Mouse (Mus musculus) embryonic fibroblast, embryonic 13.5 days (primary cell): ENCODE results near the gene Gm8369. TPM values are rescaled to one million over a fixed set of nuclear protein-coding genes. Genes with fewer than 3 reads are reported as not detected.
"Not testable (repeated sequence)": the region's sequence is repeated elsewhere in the genome, so short reads cannot be mapped to it uniquely, and the experiment has no call there.

ENCODE experiments used
- H3K27ac ChIP-seq: 2 replicates; pipeline ENCODE4 v1.5.1; 2012; ENCODE audit warnings: low read length, control low read depth, inconsistent platforms; ENCODE audit not compliant: insufficient read depth
- H3K4me1 ChIP-seq: 2 replicates; pipeline ENCODE4 v1.6.1; 2011; ENCODE audit warnings: low read length; ENCODE audit not compliant: control insufficient read depth, insufficient read depth
- H3K4me3 ChIP-seq: 2 replicates; pipeline ENCODE4 v1.5.1; 2011; ENCODE audit warnings: mild to moderate bottlenecking, control low read depth, low read length; ENCODE audit not compliant: insufficient read depth
- CTCF ChIP-seq: IDR thresholded peaks from 2 replicates; pipeline ENCODE4 v1.5.1; 2011; ENCODE audit warnings: mild to moderate bottlenecking, control low read depth, low read length, moderate library complexity, borderline replicate concordance; ENCODE audit not compliant: insufficient read depth
- POLR2A ChIP-seq: IDR thresholded peaks from 2 replicates; pipeline ENCODE4 v1.6.1; 2011; ENCODE audit warnings: low read depth, mild to moderate bottlenecking, control low read depth, low read length, moderate library complexity
- polyA plus RNA-seq: library from polyadenylated mRNA; stranded (reverse); fragments of >200 nt; gene quantifications from 2 replicates; pipeline ENCODE4 v1.2.4, GENCODE M21; 2011; ENCODE audit warnings: low read depth; ENCODE audit not compliant: missing spikeins, insufficient read length

The Gm8369 gene
- polyA plus RNA-seq, 1 experiment = not detected

DNA sequence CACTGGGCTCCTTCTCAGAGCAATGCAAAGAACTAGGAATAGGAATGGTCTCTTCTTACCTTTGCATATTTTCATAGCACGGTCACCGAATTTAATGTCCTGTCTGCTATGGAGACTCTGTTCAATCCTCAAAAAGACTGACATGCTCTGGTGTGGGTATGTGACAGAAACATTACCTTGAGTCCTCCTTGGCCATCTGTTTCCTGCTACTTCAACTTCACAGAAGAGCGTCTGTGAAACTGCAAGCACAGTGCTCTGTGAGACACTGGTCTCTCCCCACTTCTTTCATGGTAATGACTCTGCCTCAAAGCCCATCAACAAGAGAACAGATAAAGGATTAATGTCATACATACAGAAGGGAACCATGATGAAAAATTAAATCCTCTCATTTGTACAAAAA is 1.4 kb upstream of the Gm8369 start:
- no peak overlapping the region for H3K4me3 ChIP-seq
- H3K27ac ChIP-seq = no peak overlapping the region
- TF ChIP-seq POLR2A (no peak), CTCF (no peak)
- H3K4me1 ChIP-seq = no peaks in the 10 kb centered on the region

DNA sequence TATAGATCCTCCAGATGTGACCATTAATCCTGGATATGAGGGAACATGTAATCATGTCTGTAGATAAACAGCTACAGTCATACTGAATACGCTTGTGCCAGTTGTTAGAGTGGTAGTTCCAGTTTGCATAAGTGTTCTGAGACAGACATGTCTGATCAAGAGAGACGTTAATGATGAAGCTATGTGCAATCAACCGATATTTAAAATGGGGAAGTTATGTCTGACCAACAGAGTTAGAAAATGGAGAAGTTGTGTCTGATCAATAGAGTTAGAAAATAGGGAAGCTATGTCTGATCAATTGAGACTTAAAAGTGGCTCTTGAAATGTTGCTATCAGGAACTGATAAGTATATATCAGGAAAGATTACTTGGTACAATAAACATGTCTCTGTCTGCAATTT is 472 bp upstream of the Gm8369 start:
- no peaks in the 10 kb centered on the region for H3K4me1 ChIP-seq
- no peak overlapping the region for H3K4me3 ChIP-seq
- no peak overlapping the region for H3K27ac ChIP-seq
- no peak for TF ChIP-seq POLR2A
- no peak for TF ChIP-seq CTCF

DNA sequence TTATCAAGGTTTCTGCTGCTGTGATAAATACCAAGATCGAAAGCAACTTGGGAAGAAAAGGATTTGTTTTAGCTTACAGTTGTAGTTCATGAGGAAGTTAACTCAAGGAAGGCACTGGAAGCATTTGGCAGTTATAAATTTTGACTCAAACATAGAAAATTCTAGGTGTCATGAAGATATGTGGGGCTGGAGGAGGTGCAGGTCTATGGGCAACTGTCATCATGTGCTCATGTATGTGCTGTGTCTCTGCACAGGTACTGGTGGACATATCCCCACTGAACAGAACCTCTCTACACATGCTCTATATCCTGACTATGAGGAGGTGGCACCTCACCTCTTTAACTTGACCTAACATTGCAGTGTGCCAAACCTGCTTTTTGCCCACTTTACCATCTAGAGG is 861 bp downstream of the Gm8369 start:
- H3K4me3 ChIP-seq = no peak overlapping the region
- TF ChIP-seq POLR2A (no peak), CTCF (no peak)
- no peaks in the 10 kb centered on the region for H3K4me1 ChIP-seq
- H3K27ac ChIP-seq = no peak overlapping the region

DNA sequence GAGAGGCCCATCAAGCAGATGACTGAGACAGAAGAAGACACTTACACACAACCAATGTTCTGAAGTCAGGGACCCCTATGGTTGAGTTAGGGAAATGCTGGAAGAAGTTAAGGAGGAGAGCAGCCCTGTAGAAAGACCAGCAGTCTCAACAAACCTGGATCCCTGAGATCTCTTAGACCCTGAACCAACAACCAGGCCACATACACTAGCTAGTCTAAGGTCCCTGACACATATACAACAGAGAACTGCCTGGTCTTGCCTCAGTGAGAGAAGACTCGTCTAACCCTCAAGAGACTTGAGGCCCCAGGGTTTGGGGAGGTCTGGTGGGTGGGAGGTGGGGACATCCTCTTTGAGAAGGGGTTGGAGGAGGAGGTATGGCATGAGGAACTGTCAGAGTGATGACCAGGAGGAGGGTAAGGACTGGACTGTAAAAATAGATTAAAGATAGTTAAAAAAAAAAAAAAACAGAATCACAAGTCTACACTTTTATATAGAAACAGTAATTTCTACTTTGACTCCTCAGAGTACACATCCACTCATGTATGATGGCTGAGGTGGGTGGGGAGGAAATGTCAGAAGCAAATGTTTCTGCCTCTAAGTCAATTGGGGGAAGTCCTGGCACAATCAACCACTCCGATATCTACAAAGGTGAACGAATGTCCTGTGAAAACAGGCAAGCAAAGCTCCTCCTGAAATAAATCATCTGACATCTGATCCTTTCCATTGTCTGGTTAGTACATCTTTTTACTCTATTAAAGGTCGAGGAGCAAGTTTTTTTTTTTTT is 5.9 kb downstream of the Gm8369 start:
- Histone ChIP-seq H3K4me3 (no peak overlapping the region), H3K27ac (no peak overlapping the region), H3K4me1 (no peaks in the 10 kb centered on the region)
- TF ChIP-seq POLR2A (no peak), CTCF (no peak)

DNA sequence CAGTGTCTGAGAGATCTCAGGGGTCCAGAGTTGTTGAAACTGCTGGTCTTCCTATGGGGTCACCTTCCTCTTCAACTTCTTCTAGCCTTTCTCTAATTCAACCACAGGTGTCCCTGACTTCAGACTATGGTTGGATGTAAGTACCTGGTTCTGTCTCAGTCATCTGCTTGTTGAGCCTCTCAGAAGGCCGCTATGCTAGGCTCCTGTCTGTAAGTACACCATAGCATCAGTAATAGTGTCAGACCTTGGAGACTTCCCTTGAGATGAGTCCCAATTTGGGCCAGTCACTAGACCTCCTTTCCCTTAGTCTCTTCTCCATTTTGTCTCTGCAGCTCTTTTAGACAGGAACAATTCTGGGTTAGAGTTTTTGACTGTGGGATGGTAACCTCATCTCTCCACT is 6.9 kb downstream of the Gm8369 start:
- TF ChIP-seq POLR2A (no peak), CTCF (no peak)
- Histone ChIP-seq H3K4me1 (no peaks in the 10 kb centered on the region), H3K27ac (no peak overlapping the region), H3K4me3 (no peak overlapping the region)

DNA sequence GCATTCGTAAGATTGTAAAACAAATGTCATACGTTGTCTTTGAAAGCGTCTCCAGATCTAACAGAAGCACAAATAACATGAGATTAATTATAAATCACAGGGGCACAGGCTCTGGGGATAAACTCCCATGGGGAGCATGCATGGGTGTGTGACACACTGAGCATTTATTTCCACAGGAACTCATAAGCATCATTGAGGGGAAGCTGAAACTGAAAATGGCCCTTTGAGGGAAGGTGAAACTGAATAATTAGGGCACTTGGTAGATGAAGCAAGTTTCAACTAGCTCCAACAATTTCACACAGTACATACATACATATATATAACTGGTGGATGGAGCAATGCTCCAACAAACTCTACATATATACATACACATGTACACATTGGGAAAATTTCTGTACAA is 8.8 kb downstream of the Gm8369 start:
- no peaks in the 10 kb centered on the region for H3K4me1 ChIP-seq
- H3K4me3 ChIP-seq = no peak overlapping the region
- H3K27ac ChIP-seq = no peak overlapping the region
- TF ChIP-seq POLR2A = no peak
- TF ChIP-seq CTCF = no peak

DNA sequence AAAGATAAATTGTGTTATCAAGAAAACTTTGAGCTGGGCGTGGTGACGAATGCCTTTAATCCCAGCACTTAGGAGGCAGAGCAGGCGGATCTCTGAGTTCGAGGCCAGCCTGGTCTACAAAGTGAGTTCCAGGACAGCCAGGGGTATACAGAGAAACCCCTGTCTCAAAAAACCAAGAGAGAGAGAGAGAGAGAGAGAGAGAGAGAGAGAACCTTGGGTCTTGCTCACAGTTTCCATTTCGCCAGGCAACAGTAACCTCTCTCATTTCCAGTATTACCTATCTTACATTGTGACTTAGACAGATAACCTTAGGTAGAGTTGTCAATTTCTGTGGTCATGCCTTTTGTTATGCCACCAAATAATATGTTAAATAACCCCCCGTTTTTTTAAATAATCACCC is 10.6 kb downstream of the Gm8369 start:
- TF ChIP-seq POLR2A = no peak
- TF ChIP-seq CTCF = no peak
- Histone ChIP-seq H3K4me1 (no peaks in the 10 kb centered on the region), H3K4me3 (no peak overlapping the region), H3K27ac (no peak overlapping the region)

DNA sequence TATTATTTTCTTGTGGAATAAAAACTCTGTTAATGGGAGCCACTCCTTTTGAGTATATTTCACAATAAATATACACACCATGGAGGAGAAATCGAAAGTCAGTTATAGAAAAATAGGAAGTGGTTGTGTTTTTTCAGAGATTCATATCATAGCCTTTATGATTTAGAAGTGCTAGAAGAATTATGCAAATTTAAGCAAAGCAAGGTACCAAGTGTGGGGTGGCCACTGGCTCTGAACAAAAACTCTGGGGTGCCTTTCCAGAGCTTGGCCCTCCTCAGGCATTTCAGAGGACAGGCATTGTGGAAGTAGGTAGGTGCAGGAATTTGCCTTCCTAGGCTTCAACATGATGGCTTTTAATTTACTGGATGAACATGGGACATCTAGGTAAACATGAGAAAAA is 11.6 kb downstream of the Gm8369 start:
- not testable (repeated sequence) for H3K4me3 ChIP-seq, H3K27ac ChIP-seq

DNA sequence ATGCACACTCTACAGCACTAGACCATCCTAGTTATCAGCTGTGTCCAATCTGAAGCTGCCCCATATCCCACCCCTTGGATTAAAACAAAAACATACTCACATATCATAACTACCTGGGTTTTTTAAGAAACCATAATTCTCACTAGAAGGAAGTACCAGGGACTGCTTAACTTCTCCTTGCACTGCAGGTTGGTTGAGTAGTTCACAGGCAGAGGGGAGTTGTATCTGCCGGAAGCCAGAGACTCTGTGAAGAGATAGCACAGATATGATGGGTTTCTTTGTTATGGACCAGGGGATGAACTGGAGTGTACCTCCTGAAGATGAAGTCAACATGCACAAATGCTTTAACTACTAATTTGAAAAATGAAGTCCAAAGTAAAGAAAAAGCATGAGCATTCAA is 15.1 kb downstream of the Gm8369 start:
- TF ChIP-seq CTCF (no peak), POLR2A (no peak)
- H3K27ac ChIP-seq = no peak overlapping the region
- no peaks in the 10 kb centered on the region for H3K4me1 ChIP-seq
- no peak overlapping the region for H3K4me3 ChIP-seq

More for the DNA sequence above, 11.6 kb downstream of the Gm8369 start:
- not testable (repeated sequence) for H3K4me1 ChIP-seq

DNA sequence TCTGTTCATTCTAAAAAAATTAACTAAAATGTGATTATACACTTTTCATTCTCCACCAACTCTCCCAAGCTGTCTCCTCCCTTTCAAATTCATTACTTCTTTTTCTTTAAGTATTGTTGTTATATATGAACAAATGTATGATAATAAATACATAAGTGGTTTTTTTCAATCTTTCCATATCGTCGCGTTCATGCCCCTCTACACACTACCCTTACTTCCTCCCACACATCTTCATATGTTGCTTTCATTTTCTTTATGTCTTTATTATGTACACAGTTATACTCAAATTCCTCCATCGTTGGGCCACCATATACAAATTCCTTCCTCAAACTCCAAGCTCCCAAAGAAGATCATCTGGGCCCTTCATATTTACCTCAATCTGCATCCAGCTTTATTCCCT is 15.6 kb downstream of the Gm8369 start:
- no peak overlapping the region for H3K27ac ChIP-seq
- H3K4me3 ChIP-seq = no peak overlapping the region
- H3K4me1 ChIP-seq = no peaks in the 10 kb centered on the region
- TF ChIP-seq POLR2A = no peak
- TF ChIP-seq CTCF = no peak

DNA sequence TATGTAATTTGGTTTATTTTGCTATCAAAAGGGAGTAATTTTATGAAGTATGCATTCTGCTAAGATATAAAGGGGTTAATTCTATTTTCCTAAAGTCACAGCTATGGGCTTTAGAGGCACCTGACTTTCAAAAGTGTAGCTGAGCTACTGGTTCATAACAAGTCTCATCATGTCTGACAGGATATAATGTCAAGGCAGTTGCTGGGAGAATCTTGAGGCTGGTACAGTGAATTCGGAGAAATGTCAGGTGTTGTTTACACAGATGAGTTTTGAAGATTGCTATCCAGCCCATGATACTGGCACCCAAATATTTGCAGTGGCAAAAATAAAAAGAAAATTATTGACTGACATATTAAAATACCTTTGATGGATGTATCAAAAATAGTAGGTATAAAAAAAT is 19.1 kb downstream of the Gm8369 start:
- no peaks in the 10 kb centered on the region for H3K4me1 ChIP-seq
- TF ChIP-seq CTCF (no peak), POLR2A (no peak)
- no peak overlapping the region for H3K27ac ChIP-seq
- no peak overlapping the region for H3K4me3 ChIP-seq
